Mouse (Mus musculus) limb, embryonic 13.5 days (tissue): ENCODE measurements at regions not wholly inside any gene's neighbourhood (a gene's known extent, or its start where the extent isn't known, plus 50 kb on each side); places are given as distances from the start of the nearest gene placed in this dataset.

Source experiments
- ATAC-seq: fragments of 200-750 bp; cut with Nextera tagmentation; 2 replicates; pipeline ENCODE4 v1.8.0; 2017; ENCODE audit warnings: low read depth, moderate number of reproducible peaks, moderate TSS enrichment; ENCODE audit not compliant: low FRiP score
- H3K27ac ChIP-seq: fragments of 300-500 bp; sonication (generic); 2 replicates; pipeline ENCODE4 v1.5.1; 2015; ENCODE audit warnings: inconsistent platforms, mild to moderate bottlenecking, moderate library complexity
- H3K27me3 ChIP-seq: fragments of 300-500 bp; sonication (generic); 2 replicates; pipeline ENCODE4 v1.6.1; 2015; ENCODE audit warnings: mild to moderate bottlenecking, inconsistent platforms
- H3K36me3 ChIP-seq: fragments of 300-500 bp; sonication (generic); 2 replicates; pipeline ENCODE4 v1.6.1; 2015; ENCODE audit warnings: inconsistent platforms, mild to moderate bottlenecking, moderate library complexity
- H3K4me1 ChIP-seq: fragments of 300-500 bp; sonication (generic); 2 replicates; pipeline ENCODE4 v1.6.1; 2015; ENCODE audit warnings: inconsistent platforms
- H3K4me2 ChIP-seq: fragments of 300-500 bp; sonication (generic); replicated peaks from 2 replicates; pipeline ENCODE4 v1.6.1; 2015; ENCODE audit warnings: inconsistent platforms, mild to moderate bottlenecking, moderate library complexity
- H3K4me3 ChIP-seq: fragments of 300-500 bp; sonication (generic); 2 replicates; pipeline ENCODE4 v1.5.1; 2015; ENCODE audit warnings: moderate library complexity, mild to moderate bottlenecking, inconsistent platforms
- H3K9ac ChIP-seq: fragments of 300-500 bp; sonication (generic); 2 replicates; pipeline ENCODE4 v1.6.1; 2015; ENCODE audit warnings: mild to moderate bottlenecking, inconsistent platforms
- H3K9me3 ChIP-seq: fragments of 300-500 bp; sonication (generic); 2 replicates; pipeline ENCODE4 v1.6.1; 2016; ENCODE audit warnings: inconsistent platforms
- WGBS: fragments of 180-500 bp; shearing (Covaris S2); methylation state at CpG from one replicate; pipeline ENCODE4 v1.1.7; 2015; 5-methylcytosine and 5-hydroxymethylcytosine counted together

GRCm38 (mm10) chr2:57847707-57848106, 150.0 kb upstream of the Galnt5 start:
- no peaks in the 10 kb centered on the region for H3K36me3 ChIP-seq
- no peak overlapping the region for H3K9ac ChIP-seq
- H3K27ac ChIP-seq = no peak overlapping the region
- H3K27me3 ChIP-seq = no peaks in the 10 kb centered on the region
- ATAC-seq = no peak
- no peaks in the 10 kb centered on the region for H3K9me3 ChIP-seq
- H3K4me2 ChIP-seq = no peak overlapping the region
- WGBS = 43% methylated on average over 4 of the region's 4 CpGs
- no peak overlapping the region for H3K4me3 ChIP-seq
- peaks cover 26% of the 10 kb centered on the region for H3K4me1 ChIP-seq

GRCm38 (mm10) chr2:57849338-57850057, 148.2 kb upstream of the Galnt5 start:
- H3K9ac ChIP-seq = no peak overlapping the region
- H3K4me2 ChIP-seq = peak overlapping the region; percentile 34; the same call in 1 of the 2 replicates
- no peaks in the 10 kb centered on the region for H3K9me3 ChIP-seq
- peak overlapping the region; percentile 28; the same call in 1 of the 2 replicates for H3K27ac ChIP-seq
- H3K4me3 ChIP-seq = no peak overlapping the region
- peak; percentile 87 for ATAC-seq
- H3K36me3 ChIP-seq = no peaks in the 10 kb centered on the region
- H3K27me3 ChIP-seq = no peaks in the 10 kb centered on the region
- WGBS = 18% methylated on average over 4 of the region's 4 CpGs
- peaks cover 26% of the 10 kb centered on the region for H3K4me1 ChIP-seq

- Histone ChIP-seq H3K9me3 (no peaks in the 10 kb centered on the region), H3K4me2 (no peak overlapping the region), H3K36me3 (no peaks in the 10 kb centered on the region), H3K9ac (no peak overlapping the region), H3K4me1 (peaks cover 26% of the 10 kb centered on the region), H3K27me3 (no peaks in the 10 kb centered on the region), H3K4me3 (no peak overlapping the region), H3K27ac (peak overlapping the region; percentile 28; the same call in 1 of the 2 replicates)
- ATAC-seq = no peak
- 28% methylated on average over 5 of the region's 5 CpGs for WGBS
These were observed 147.7 kb upstream of the Galnt5 start for GRCm38 (mm10) chr2:57850058-57850400.

GRCm38 (mm10) chr2:57856524-57857107, 141.1 kb upstream of the Galnt5 start:
- no peak overlapping the region for H3K4me2 ChIP-seq
- no peak overlapping the region for H3K4me3 ChIP-seq
- no peak overlapping the region for H3K9ac ChIP-seq
- H3K36me3 ChIP-seq = no peaks in the 10 kb centered on the region
- H3K9me3 ChIP-seq = no peaks in the 10 kb centered on the region
- H3K27ac ChIP-seq = no peak overlapping the region
- 63% methylated on average over 14 of the region's 14 CpGs for WGBS
- ATAC-seq = peak; percentile 75
- H3K4me1 ChIP-seq = peaks cover 4% of the 10 kb centered on the region; the same call in 1 of the 2 replicates
- no peaks in the 10 kb centered on the region for H3K27me3 ChIP-seq

DNA sequence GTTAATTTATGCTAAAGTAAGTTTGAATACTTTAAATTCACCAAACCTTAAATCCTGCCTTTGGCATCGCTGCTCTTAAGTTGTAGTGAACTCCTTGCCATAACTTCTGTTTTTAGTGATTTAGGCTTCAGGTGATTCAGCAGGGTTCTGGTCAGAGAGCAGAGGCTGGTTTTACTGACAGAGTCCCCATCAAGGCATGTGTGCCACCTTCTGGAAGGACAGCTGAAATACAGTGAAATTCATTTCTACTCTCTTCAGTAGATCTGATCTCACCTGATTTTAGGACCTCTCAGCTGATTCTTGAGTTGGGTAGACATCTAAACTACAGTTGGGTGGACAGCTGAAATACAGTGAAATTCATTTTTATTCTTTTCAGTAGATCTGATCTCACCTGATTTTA, 132.4 kb upstream of the Galnt5 start:
- no peak for ATAC-seq
- Histone ChIP-seq H3K4me2 (no peak overlapping the region), H3K9me3 (no peaks in the 10 kb centered on the region), H3K4me1 (no peaks in the 10 kb centered on the region), H3K27me3 (no peaks in the 10 kb centered on the region), H3K36me3 (no peaks in the 10 kb centered on the region), H3K27ac (no peak overlapping the region), H3K4me3 (no peak overlapping the region), H3K9ac (no peak overlapping the region)
- 57% methylated on average over 1 of the region's 1 CpGs for WGBS

- no peak overlapping the region for H3K9ac ChIP-seq
- H3K36me3 ChIP-seq = no peaks in the 10 kb centered on the region
- ATAC-seq = no peak
- no peaks in the 10 kb centered on the region for H3K27me3 ChIP-seq
- WGBS = 85% methylated on average over 2 of the region's 2 CpGs
- no peak overlapping the region for H3K4me3 ChIP-seq
- no peak overlapping the region for H3K27ac ChIP-seq
- H3K9me3 ChIP-seq = no peaks in the 10 kb centered on the region
- H3K4me1 ChIP-seq = no peaks in the 10 kb centered on the region
- H3K4me2 ChIP-seq = no peak overlapping the region
These were observed 129.6 kb upstream of the Galnt5 start for GRCm38 (mm10) chr2:57868046-57868445.

- H3K9me3 ChIP-seq = no peaks in the 10 kb centered on the region
- peak overlapping the region; percentile 49; the same call in 1 of the 2 replicates for H3K27ac ChIP-seq
- no peak overlapping the region for H3K4me3 ChIP-seq
- H3K4me2 ChIP-seq = no peak overlapping the region
- 87% methylated on average over 7 of the region's 7 CpGs for WGBS
- no peaks in the 10 kb centered on the region for H3K4me1 ChIP-seq
- ATAC-seq = no peak
- H3K36me3 ChIP-seq = no peaks in the 10 kb centered on the region
- H3K27me3 ChIP-seq = no peaks in the 10 kb centered on the region
- H3K9ac ChIP-seq = no peak overlapping the region
These were observed 97.5 kb upstream of the Galnt5 start for GRCm38 (mm10) chr2:57900168-57900567.

DNA sequence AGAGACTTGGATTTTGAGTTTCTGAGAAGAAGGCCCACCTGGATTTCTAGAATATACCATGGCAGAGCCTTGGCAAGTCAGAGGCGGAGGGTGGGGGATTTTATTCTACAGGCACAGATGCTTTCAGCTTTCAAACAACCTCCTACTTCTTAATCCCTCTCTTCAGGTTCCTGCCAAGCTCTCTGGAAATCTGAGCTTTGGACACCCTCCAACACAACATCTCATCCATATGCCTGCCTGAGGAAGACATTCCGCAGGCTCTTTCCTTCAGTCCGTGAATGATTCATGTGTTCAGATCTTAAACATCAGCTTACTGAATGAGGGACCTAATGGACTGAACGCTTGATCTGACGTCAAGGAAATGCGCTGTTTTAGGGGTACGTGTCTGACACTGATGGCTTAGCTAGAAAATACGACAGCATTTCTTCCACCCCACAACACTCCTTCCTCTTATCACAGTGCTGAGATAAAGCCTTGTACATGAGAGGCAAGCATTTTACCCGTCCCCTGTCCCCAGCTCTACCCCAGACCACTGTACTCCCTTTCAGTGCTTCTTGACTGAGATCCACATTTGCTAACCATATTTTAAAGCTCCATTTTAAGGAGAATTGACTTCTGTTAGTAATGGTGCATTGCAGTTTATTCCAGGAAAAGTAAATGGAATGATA, 97.0 kb upstream of the Galnt5 start:
- no peaks in the 10 kb centered on the region for H3K4me1 ChIP-seq
- no peak overlapping the region for H3K9ac ChIP-seq
- H3K4me3 ChIP-seq = no peak overlapping the region
- H3K27ac ChIP-seq = peak overlapping the region; percentile 49; the same call in 1 of the 2 replicates
- H3K36me3 ChIP-seq = no peaks in the 10 kb centered on the region
- ATAC-seq = peak; percentile 81
- WGBS = 53% methylated on average over 9 of the region's 9 CpGs
- no peaks in the 10 kb centered on the region for H3K9me3 ChIP-seq
- H3K4me2 ChIP-seq = no peak overlapping the region
- H3K27me3 ChIP-seq = no peaks in the 10 kb centered on the region

DNA sequence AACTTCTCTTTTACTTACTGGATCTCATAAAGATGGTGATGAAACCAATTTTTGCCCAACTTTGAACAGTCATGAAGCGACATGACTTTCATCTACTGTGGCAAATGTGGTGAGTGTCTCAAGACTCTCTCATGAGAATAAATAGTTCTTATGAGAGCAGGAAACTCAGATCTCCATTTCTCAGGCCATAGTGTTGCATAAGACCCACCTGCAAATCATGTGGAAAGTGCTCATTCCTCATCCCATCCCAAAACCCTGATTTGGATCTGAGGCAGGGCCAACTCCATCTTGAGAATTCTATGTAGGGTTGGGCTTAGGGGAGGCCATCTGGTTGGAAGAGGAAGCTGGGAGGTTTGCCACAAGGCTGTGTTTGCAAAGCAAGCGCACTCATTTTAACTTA, 92.5 kb upstream of the Galnt5 start:
- Histone ChIP-seq H3K36me3 (no peaks in the 10 kb centered on the region), H3K9me3 (no peaks in the 10 kb centered on the region), H3K27ac (no peak overlapping the region), H3K4me1 (no peaks in the 10 kb centered on the region), H3K9ac (no peak overlapping the region), H3K4me3 (no peak overlapping the region), H3K4me2 (no peak overlapping the region), H3K27me3 (no peaks in the 10 kb centered on the region)
- no peak for ATAC-seq
- 85% methylated on average over 2 of the region's 2 CpGs for WGBS

- H3K4me3 ChIP-seq = no peak overlapping the region
- H3K36me3 ChIP-seq = no peaks in the 10 kb centered on the region
- no peak overlapping the region for H3K4me2 ChIP-seq
- H3K4me1 ChIP-seq = no peaks in the 10 kb centered on the region
- 86% methylated on average over 5 of the region's 5 CpGs for WGBS
- H3K27me3 ChIP-seq = no peaks in the 10 kb centered on the region
- H3K27ac ChIP-seq = no peak overlapping the region
- no peaks in the 10 kb centered on the region for H3K9me3 ChIP-seq
- no peak for ATAC-seq
- no peak overlapping the region for H3K9ac ChIP-seq
These were observed 90.7 kb upstream of the Galnt5 start for GRCm38 (mm10) chr2:57906939-57907338.

DNA sequence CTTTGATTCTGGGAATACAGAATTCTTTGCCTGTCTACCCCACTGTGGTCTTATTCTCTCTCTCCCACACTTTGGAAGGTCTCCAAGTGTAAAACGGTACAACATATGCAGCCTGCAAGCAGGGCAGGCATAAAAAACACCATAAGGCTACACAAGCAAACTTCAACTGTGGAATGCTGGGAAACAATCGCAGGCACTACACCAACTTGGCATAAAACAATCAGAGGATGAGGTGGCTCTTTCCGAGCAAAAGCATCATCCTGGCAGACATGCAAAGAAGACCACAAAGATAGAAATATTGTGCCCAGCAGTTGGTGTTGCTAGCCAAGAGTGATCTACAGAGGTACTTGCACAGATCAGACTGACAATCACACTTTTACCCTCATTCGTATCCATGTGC, 88.0 kb upstream of the Galnt5 start:
- Histone ChIP-seq H3K27me3 (no peaks in the 10 kb centered on the region), H3K9me3 (no peaks in the 10 kb centered on the region), H3K27ac (no peak overlapping the region), H3K36me3 (no peaks in the 10 kb centered on the region), H3K4me1 (no peaks in the 10 kb centered on the region), H3K9ac (no peak overlapping the region), H3K4me2 (no peak overlapping the region), H3K4me3 (no peak overlapping the region)
- no peak for ATAC-seq
- WGBS = 78% methylated on average over 4 of the region's 4 CpGs

DNA sequence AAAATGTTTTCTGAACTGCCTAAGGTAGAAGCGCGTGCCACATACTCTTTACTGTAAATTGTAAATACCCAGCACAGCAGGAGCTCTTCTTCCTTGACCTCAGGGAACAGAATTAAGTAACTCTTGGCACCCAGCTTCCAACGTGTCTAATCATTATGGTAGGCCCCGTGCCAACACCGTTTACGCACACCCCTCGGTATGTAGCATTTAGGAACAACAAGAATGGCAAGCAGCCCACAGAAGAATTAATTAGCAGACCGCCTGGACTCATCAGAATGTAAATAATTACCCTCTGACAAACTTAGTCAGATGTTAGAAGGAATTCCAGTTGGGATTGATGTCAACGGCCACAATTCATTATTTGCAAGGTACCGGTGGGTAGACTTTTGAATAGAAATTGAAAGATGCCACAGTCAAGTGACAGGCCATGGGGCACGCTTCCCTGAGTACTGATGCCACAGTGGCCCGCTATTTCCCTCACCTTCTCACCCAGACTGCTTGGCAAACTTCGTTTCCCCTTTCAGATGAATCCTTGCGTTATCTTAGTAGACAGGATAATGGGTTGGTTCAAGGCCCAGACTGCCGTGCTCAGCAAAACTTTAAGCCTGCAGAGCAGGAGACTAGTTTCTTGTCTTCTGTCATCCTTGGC, 81.2 kb upstream of the Galnt5 start:
- no peak overlapping the region for H3K9ac ChIP-seq
- H3K36me3 ChIP-seq = no peaks in the 10 kb centered on the region
- H3K9me3 ChIP-seq = no peaks in the 10 kb centered on the region
- WGBS = 73% methylated on average over 15 of the region's 15 CpGs
- H3K4me3 ChIP-seq = no peak overlapping the region
- H3K4me1 ChIP-seq = no peaks in the 10 kb centered on the region
- H3K27ac ChIP-seq = no peak overlapping the region
- ATAC-seq = no peak
- no peaks in the 10 kb centered on the region for H3K27me3 ChIP-seq
- no peak overlapping the region for H3K4me2 ChIP-seq
